Mouse (Mus musculus): ENCODE results near the gene Abcc9. TPM values are rescaled to one million over a fixed set of nuclear protein-coding genes. Genes with fewer than 3 reads are reported as not detected.

Abcc9 gene
- polyA plus RNA-seq, 1 experiment from 2014 or later, result not detected

- whole genome bisulfite sequencing (ENCODE audit: missing documents), result 27% methylated on average over 1 of the region's 1 CpGs
- Histone ChIP-seq H3K27ac (no peak overlapping the region), H3K36me3 (ENCODE audit: inconsistent target) (no peaks in the 10 kb centered on the region), H3K79me2 (ENCODE audit: inconsistent target) (no peaks in the 10 kb centered on the region), H3K4me3 (ENCODE audit: inconsistent target) (no peak overlapping the region)
Measured at GRCm38 (mm10) chr6:142561151-142561550, 141.0 kb downstream of the Abcc9 start.

GRCm38 (mm10) chr6:142558772-142559679 is 143.1 kb downstream of the Abcc9 start:
- H3K79me2 ChIP-seq (ENCODE audit: inconsistent target), result no peaks in the 10 kb centered on the region
- H3K36me3 ChIP-seq (ENCODE audit: inconsistent target), result no peaks in the 10 kb centered on the region
- H3K4me3 ChIP-seq (ENCODE audit: inconsistent target), result no peak overlapping the region
- 72% methylated on average over 10 of the region's 10 CpGs for WGBS (ENCODE audit: missing documents)
- no peak overlapping the region for H3K27ac ChIP-seq

- Histone ChIP-seq H3K27ac (no peak overlapping the region), H3K4me3 (ENCODE audit: inconsistent target) (no peak overlapping the region), H3K36me3 (ENCODE audit: inconsistent target) (no peaks in the 10 kb centered on the region), H3K79me2 (ENCODE audit: inconsistent target) (no peaks in the 10 kb centered on the region)
- WGBS (ENCODE audit: missing documents), result 81% methylated on average over 10 of the region's 10 CpGs
Measured at GRCm38 (mm10) chr6:142558076-142558475, 144.0 kb downstream of the Abcc9 start.

GRCm38 (mm10) chr6:142555988-142556387 is 146.1 kb downstream of the Abcc9 start:
- H3K36me3 ChIP-seq (ENCODE audit: inconsistent target), result no peaks in the 10 kb centered on the region
- no peaks in the 10 kb centered on the region for H3K79me2 ChIP-seq (ENCODE audit: inconsistent target)
- H3K27ac ChIP-seq, result no peak overlapping the region
- no peak overlapping the region for H3K4me3 ChIP-seq (ENCODE audit: inconsistent target)
- 83% methylated on average over 1 of the region's 1 CpGs for WGBS (ENCODE audit: missing documents)

- Histone ChIP-seq H3K27ac (no peak overlapping the region), H3K4me3 (ENCODE audit: inconsistent target) (no peak overlapping the region), H3K79me2 (ENCODE audit: inconsistent target) (no peaks in the 10 kb centered on the region), H3K36me3 (ENCODE audit: inconsistent target) (no peaks in the 10 kb centered on the region)
- 93% methylated on average over 4 of the region's 4 CpGs for WGBS (ENCODE audit: missing documents)
Measured at GRCm38 (mm10) chr6:142551482-142551881, 150.6 kb downstream of the Abcc9 start.

- 71% methylated on average over 4 of the region's 4 CpGs for WGBS (ENCODE audit: missing documents)
- Histone ChIP-seq H3K36me3 (ENCODE audit: inconsistent target) (no peaks in the 10 kb centered on the region), H3K27ac (no peak overlapping the region), H3K79me2 (ENCODE audit: inconsistent target) (no peaks in the 10 kb centered on the region), H3K4me3 (ENCODE audit: inconsistent target) (no peak overlapping the region)
Measured at GRCm38 (mm10) chr6:142550871-142551270, 151.2 kb downstream of the Abcc9 start.

- no peak overlapping the region for H3K27ac ChIP-seq
- 85% methylated on average over 2 of the region's 2 CpGs for WGBS (ENCODE audit: missing documents)
- H3K4me3 ChIP-seq (ENCODE audit: inconsistent target), result no peak overlapping the region
- H3K79me2 ChIP-seq (ENCODE audit: inconsistent target), result no peaks in the 10 kb centered on the region
- H3K36me3 ChIP-seq (ENCODE audit: inconsistent target), result no peaks in the 10 kb centered on the region
Measured at GRCm38 (mm10) chr6:142548377-142548776, 153.7 kb downstream of the Abcc9 start.

- H3K36me3 ChIP-seq (ENCODE audit: inconsistent target), result no peaks in the 10 kb centered on the region
- H3K79me2 ChIP-seq (ENCODE audit: inconsistent target), result no peaks in the 10 kb centered on the region
- no peak overlapping the region for H3K4me3 ChIP-seq (ENCODE audit: inconsistent target)
- WGBS (ENCODE audit: missing documents), result 49% methylated on average over 14 of the region's 14 CpGs
- H3K27ac ChIP-seq, result no peak overlapping the region
Measured at GRCm38 (mm10) chr6:142545132-142545531, 157.0 kb downstream of the Abcc9 start.

GRCm38 (mm10) chr6:142543648-142544047 is 158.5 kb downstream of the Abcc9 start:
- no peaks in the 10 kb centered on the region for H3K36me3 ChIP-seq (ENCODE audit: inconsistent target)
- no peaks in the 10 kb centered on the region for H3K79me2 ChIP-seq (ENCODE audit: inconsistent target)
- no peak overlapping the region for H3K27ac ChIP-seq
- H3K4me3 ChIP-seq (ENCODE audit: inconsistent target), result no peak overlapping the region
- 89% methylated on average over 4 of the region's 4 CpGs for whole genome bisulfite sequencing (ENCODE audit: missing documents)

- Histone ChIP-seq H3K36me3 (ENCODE audit: inconsistent target) (no peaks in the 10 kb centered on the region), H3K4me3 (ENCODE audit: inconsistent target) (no peak overlapping the region), H3K79me2 (ENCODE audit: inconsistent target) (no peaks in the 10 kb centered on the region), H3K27ac (no peak overlapping the region)
- 95% methylated on average over 6 of the region's 6 CpGs for WGBS (ENCODE audit: missing documents)
Measured at GRCm38 (mm10) chr6:142542800-142543175, 159.3 kb downstream of the Abcc9 start.

- Histone ChIP-seq H3K27ac (no peak overlapping the region), H3K4me3 (ENCODE audit: inconsistent target) (no peak overlapping the region), H3K36me3 (ENCODE audit: inconsistent target) (no peaks in the 10 kb centered on the region), H3K79me2 (ENCODE audit: inconsistent target) (no peaks in the 10 kb centered on the region)
- whole genome bisulfite sequencing (ENCODE audit: missing documents), result 74% methylated on average over 8 of the region's 8 CpGs
Measured at GRCm38 (mm10) chr6:142542082-142542799, 159.9 kb downstream of the Abcc9 start.

GRCm38 (mm10) chr6:142540561-142541160 is 161.5 kb downstream of the Abcc9 start:
- Histone ChIP-seq H3K27ac (no peak overlapping the region), H3K79me2 (ENCODE audit: inconsistent target) (no peaks in the 10 kb centered on the region), H3K36me3 (ENCODE audit: inconsistent target) (no peaks in the 10 kb centered on the region), H3K4me3 (ENCODE audit: inconsistent target) (no peak overlapping the region)
- 94% methylated on average over 9 of the region's 10 CpGs for WGBS (ENCODE audit: missing documents)

- Histone ChIP-seq H3K79me2 (ENCODE audit: inconsistent target) (no peaks in the 10 kb centered on the region), H3K27ac (no peak overlapping the region), H3K36me3 (ENCODE audit: inconsistent target) (no peaks in the 10 kb centered on the region), H3K4me3 (ENCODE audit: inconsistent target) (no peak overlapping the region)
- 92% methylated on average over 5 of the region's 5 CpGs for WGBS (ENCODE audit: missing documents)
Measured at GRCm38 (mm10) chr6:142540131-142540530, 162.0 kb downstream of the Abcc9 start.

GRCm38 (mm10) chr6:142538503-142538902 is 163.6 kb downstream of the Abcc9 start:
- no peak overlapping the region for H3K27ac ChIP-seq
- 55% methylated on average over 16 of the region's 17 CpGs for WGBS (ENCODE audit: missing documents)
- H3K79me2 ChIP-seq (ENCODE audit: inconsistent target), result no peaks in the 10 kb centered on the region

More at GRCm38 (mm10) chr6:142538503-142538902, 163.6 kb downstream of the Abcc9 start:
- no peaks in the 10 kb centered on the region for H3K36me3 ChIP-seq (ENCODE audit: inconsistent target)
- H3K4me3 ChIP-seq (ENCODE audit: inconsistent target), result no peak overlapping the region

Measured in macrophage (primary cell).